Mouse (Mus musculus) E14TG2a.4 (cell line): ENCODE results near the gene Igfals.

ENCODE experiments used
- CTCF ChIP-seq: conservative IDR thresholded peaks from 2 replicates; pipeline ENCODE4 v1.5.1; 2014; ENCODE audit warnings: low read length
- NANOG ChIP-seq: IDR thresholded peaks from 2 replicates; pipeline ENCODE4 v1.6.1; 2014; ENCODE audit warnings: borderline replicate concordance, low read length, mixed read lengths
- POU5F1 ChIP-seq: IDR thresholded peaks from 2 replicates; pipeline ENCODE4 v1.6.1; 2014; ENCODE audit warnings: low read length, borderline replicate concordance

DNA sequence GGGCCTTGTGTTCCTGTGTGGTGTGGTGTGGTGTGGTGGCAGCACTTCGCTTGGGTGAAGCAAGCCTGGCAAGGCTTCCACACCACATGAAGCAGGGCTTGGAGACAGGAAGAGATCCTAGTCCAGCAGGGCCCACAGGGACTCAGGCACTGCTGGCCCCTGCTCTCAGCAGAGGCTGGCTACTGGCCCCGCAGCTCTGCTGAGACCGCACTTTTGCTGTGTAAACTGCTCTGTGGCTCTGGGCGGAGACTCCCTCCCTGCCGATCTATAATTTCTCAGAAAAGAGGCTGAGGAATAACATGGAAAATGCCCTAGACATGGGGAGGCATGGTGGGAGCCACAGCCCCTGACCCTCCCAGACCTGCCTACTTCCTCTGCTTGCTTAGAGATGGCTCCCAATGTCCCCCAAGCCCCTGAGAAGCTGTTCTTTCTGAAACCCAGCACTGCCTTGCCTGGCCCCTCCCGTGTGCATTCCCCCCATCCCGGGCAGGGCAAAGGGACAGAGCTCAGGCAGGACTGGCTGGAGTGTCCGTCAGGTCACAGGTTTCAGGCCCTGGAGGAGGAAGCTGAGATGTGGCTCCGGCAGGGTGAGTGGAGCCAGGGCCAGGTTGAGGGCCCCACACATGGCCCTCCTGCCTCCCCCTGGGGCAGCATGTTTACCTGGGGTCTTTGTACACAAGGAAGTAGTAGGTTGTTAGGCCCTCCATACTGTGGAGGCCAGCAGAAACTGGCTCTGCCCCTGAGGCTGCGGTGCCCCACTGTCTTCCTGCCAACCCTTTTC, 11.7 kb downstream of the Igfals start:
- TF ChIP-seq CTCF (no peak), POU5F1 (no peak), NANOG (no peak)
